Mouse (Mus musculus) bone marrow macrophage, adult 2 months (primary cell): ENCODE results near the gene Kcna10.

Experiments used
- CTCF ChIP-seq: IDR thresholded peaks from 2 replicates; pipeline ENCODE4 v1.5.1; 2012; ENCODE audit warnings: low read depth, mild to moderate bottlenecking, low read length, moderate library complexity
- POLR2A ChIP-seq: IDR thresholded peaks from 2 replicates; pipeline ENCODE4 v1.6.1; 2012; ENCODE audit warnings: mild to moderate bottlenecking, low read depth, low read length, borderline replicate concordance

DNA sequence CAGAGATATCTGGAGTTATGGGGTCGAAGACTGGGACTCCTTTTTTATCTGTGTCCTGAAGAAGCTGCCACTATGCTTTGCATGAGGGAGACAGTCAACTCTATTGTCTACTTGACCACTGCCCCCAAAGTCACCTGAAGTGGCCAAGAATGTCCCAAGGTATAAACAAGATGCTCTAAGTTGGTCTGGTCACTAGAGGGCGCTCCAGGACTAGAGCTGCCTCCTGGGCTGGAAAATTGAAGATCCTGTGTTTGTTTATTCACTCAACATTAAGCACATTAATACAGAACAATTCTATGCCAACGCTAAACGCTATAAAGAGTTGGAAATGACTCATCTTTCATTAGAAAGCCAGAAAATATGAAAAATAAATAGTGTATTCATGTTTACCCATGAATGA, 23.1 kb downstream of the Kcna10 start:
- TF ChIP-seq POLR2A: no peak
- peak; percentile 43; the same call in 1 of the 2 replicates for TF ChIP-seq CTCF
